Mouse (Mus musculus): ENCODE data around the gene N4bp2l2. TPM values are rescaled to one million over a fixed set of nuclear protein-coding genes. Genes with fewer than 3 reads are reported as not detected.

N4bp2l2 gene
- total RNA-seq, 1 experiment from 2014 or later: 187 TPM

DNA sequence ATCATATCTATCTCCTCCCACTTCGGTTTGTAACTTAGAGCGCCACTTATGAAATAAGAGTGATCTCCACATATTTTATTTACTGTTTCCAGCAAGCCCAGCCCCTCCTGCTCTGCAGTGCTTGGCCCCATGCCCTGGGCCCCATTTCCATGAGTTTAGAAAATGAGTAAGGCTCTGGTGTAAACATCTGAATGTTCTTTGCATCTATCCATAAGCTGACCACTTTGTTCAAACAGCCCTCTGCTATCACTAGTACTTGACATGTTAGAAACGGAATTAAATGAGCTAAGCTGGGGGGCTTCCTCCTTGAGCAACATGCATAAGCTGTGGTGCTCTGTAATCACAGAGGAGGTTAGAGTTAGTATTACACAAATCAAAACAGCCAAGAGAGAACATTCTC is 91.6 kb downstream of the N4bp2l2 start:
- ATAC-seq (replicated peaks; ENCODE audit: low read depth, poor library complexity, severe bottlenecking): no peak

DNA sequence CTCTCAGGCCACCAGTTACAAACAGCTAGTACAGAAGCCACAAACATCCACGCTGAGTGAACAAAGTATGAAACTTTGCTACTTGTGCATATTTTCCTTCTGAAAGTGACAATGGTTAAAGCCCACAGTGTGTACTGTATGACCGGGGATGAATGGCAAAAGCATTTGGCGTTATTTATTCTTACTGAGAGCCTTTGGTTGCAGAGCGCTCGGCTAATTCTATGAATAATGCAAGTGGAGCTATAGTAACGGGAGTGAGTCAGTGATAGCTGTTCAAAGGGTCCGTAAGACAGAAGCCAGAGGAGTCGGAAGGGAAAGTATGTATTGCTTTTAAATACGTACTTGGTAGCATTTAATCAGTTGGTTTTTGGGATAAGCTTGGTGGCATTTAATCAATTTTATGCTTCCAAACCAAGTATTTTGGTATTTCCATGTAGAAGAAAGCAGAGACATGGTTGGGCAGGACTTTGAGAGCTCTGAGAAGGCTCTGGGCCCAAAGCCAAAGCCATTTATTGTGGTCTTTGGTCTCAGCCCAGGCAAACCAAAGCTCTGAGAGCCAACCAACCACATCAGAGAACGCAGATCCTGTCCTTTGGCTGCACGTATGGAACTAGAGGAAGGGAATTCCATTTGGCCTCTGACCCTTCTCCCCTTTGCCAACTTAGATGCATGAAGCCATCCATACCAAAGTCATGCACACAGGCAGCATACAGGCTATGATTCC is 95.3 kb downstream of the N4bp2l2 start:
- no peak for ATAC-seq (replicated peaks; ENCODE audit: low read depth, poor library complexity, severe bottlenecking)

DNA sequence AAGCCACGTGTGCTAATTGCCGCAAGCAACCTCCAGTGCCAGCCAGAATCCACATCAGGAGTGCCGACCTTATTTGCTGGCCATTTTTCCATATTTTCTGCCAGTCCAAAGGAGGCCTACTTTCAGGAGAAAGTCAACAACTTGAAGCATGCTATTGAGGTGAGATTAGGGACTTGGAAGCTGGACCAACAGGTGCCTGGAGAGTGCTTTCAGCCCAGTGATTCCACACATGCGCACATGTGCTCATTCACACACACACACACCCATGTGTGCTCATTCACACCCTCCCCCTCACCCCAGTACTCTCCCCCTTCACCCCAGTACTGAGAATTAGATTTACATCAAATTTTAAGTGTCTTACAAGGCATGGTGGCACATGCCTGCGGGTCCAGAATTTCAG is 99.0 kb downstream of the N4bp2l2 start:
- ATAC-seq (replicated peaks; ENCODE audit: low read depth, poor library complexity, severe bottlenecking): no peak

DNA sequence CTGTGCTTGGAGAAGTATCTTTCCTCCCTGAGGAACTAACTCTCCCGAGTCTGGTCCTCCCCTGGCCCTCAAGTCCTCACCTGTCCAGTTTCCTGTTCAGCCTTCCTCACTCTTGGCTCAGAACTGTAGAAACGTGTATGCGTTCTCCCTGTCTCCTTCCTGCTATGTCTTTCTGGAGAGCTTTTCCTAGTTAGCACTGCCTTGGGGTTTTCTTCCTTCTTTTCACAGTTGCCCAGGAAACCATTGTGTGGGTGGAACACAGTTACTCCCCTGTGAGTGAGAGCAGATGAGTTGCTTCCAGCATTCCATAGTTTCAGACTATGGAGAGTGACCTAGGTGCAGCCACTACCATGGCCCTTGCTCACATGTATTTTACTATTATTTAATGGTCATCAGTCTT is 99.8 kb downstream of the N4bp2l2 start:
- no peak for ATAC-seq (replicated peaks; ENCODE audit: low read depth, poor library complexity, severe bottlenecking)

DNA sequence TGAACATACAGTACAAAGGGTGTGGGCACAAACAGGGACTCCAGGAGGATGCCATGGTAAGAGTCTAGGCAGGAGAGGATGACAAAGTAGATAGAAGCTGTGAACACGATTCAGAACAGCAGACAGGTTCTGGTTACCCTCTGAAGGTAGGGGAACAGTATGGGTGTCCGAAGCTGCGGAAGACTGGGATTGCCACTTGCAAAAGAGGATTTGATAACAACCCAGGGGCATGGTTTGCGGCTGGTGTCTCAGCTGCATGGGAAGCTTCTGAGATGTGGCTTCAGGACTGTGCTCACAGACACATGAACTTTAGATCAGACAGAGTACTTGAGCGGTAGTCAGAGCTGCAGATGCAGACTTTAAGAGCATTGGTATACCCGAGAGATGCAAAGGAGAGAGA is 101.6 kb downstream of the N4bp2l2 start:
- no peak for ATAC-seq (replicated peaks; ENCODE audit: low read depth, poor library complexity, severe bottlenecking)

DNA sequence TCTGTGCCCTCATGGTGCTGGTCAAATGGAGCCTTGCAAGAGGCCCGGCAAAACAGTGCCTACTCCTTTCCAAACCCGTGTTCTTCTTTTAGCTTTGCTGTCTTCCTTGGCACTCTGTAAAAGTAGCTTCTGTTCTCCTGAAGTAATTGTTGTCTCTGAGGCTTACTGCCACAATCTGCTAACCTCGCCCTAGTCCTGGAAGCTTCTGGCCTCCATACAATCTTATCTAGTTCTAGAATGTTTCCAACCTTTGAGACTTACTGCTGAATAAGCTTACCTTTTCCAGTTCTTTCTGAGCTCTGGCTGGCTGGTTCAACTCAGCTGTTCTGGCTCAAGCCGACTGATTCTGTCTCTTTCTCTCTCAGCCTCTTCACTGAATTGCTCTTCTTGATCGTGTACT is 104.2 kb downstream of the N4bp2l2 start:
- no peak for ATAC-seq (replicated peaks; ENCODE audit: low read depth, poor library complexity, severe bottlenecking)

DNA sequence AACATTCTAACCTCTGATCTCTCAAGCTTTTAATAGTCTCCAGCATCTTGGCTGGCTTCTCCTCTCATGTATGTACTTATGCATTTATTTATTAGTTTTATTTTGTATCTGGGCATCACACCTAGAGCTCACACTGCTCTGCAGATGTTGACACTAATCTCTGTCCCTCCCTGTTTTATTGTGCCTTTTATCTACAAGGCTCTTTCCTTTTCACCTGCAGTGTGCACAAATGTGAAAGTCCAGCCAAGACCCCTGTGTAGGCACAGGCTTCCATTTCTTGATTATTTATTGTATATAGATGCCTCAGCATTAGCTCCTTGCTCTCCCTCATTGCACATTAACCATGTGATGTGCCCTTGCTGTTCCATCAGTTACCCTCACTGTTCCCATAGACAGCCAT is 104.6 kb downstream of the N4bp2l2 start:
- no peak for ATAC-seq (replicated peaks; ENCODE audit: low read depth, poor library complexity, severe bottlenecking)

DNA sequence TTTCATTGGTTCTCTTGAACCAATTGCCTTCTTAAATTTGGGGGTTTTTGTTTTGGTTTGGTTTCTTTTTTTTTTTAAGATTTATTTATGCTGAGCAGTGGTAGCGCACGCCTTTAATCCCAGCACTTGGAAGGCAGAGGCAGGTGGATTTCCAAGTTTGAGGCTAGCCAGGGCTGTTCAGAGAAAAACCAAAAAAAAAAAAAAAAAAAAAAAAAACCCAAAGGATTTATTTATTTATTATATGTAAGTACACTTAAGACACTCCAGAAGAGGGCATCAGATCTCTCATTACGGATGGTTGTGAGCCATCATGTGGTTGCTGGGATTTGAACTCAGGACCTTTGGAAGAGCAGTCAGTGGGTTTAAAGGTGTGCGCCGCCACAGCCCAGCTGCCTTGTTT is 105.1 kb downstream of the N4bp2l2 start:
- ATAC-seq (replicated peaks; ENCODE audit: low read depth, poor library complexity, severe bottlenecking): no peak

DNA sequence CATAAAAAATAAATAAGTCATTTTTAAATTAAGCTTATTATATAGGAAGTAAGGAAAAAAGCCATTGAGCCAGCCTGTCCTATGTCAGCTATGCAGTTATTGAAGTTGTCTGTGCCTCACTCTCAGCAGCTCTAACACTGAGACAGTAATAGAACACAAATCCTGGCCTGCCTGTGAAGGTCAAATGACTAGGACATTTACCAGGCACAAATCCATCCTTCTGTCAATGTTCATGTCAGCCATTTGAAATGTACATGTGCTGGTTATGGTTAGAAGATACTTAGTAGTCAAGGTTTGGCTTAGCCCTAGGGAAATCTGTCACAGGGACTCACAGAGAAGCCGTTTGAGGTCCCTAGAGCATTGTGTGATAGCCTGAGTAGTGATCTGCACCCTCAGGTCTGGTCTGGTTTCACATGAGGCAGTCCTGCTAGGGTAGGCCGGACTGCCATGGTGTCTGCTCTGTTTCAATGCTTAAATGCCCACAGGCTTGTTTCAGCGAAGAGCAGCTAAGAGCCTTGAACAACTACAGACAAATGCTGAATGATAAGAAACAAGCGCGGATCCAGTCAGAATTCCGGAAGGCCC is 106.4 kb downstream of the N4bp2l2 start:
- no peak for ATAC-seq (replicated peaks; ENCODE audit: low read depth, poor library complexity, severe bottlenecking)

Other genes with a start within 250 kb of the N4bp2l2 start
- not detected in 2 replicates for gene Zar1l, start 148.0 kb downstream of the N4bp2l2 start, total RNA-seq (2017)
- gene Brca2, start 143.6 kb downstream of the N4bp2l2 start, total RNA-seq (2017): 65.2 and 76.3 TPM in 2 replicates
- gene N4bp2l1, start 69.0 kb downstream of the N4bp2l2 start, total RNA-seq (2017): 26.4 and 31.1 TPM in 2 replicates
- gene Pds5b, start 7.6 kb upstream of the N4bp2l2 start, total RNA-seq (2017): 59.5 and 76.9 TPM in 2 replicates

Measured in common myeloid progenitor, adult 5-6 weeks (primary cell).